Mouse (Mus musculus): ENCODE data around the gene Smco2.
"Not testable (repeated sequence)": the region's sequence is repeated elsewhere in the genome, so short reads cannot be mapped to it uniquely, and the experiment has no call there.

The Smco2 gene

GRCm38 (mm10) chr6:146857386-146857785, 7.5 kb downstream of the Smco2 start:
- no peak for DNase-seq (ENCODE audit: low spot score)

GRCm38 (mm10) chr6:146863154-146863553, 13.2 kb downstream of the Smco2 start:
- no peak for DNase-seq (ENCODE audit: low spot score)

- not testable (repeated sequence) for DNase-seq (ENCODE audit: low spot score)
Measured at GRCm38 (mm10) chr6:146864370-146864769, 14.5 kb downstream of the Smco2 start.

GRCm38 (mm10) chr6:146865701-146866100, 15.8 kb downstream of the Smco2 start:
- no peak for DNase-seq (ENCODE audit: low spot score)

- DNase-seq (ENCODE audit: low spot score) = no peak
Measured at GRCm38 (mm10) chr6:146871975-146872374, 22.1 kb downstream of the Smco2 start.

GRCm38 (mm10) chr6:146874415-146874814, 24.5 kb downstream of the Smco2 start:
- DNase-seq (ENCODE audit: low spot score) = no peak

GRCm38 (mm10) chr6:146876820-146877219, 26.9 kb downstream of the Smco2 start:
- DNase-seq (ENCODE audit: low spot score) = no peak

GRCm38 (mm10) chr6:146877425-146878045, 27.6 kb downstream of the Smco2 start:
- DNase-seq (ENCODE audit: low spot score) = no peak

GRCm38 (mm10) chr6:146878926-146879325, 29.0 kb downstream of the Smco2 start:
- DNase-seq (ENCODE audit: low spot score) = no peak

GRCm38 (mm10) chr6:146879856-146880255, 30.0 kb downstream of the Smco2 start:
- no peak for DNase-seq (ENCODE audit: low spot score)

- no peak for DNase-seq (ENCODE audit: low spot score)
Measured at GRCm38 (mm10) chr6:146880296-146880695, 30.4 kb downstream of the Smco2 start.

- no peak for DNase-seq (ENCODE audit: low spot score)
Measured at GRCm38 (mm10) chr6:146881896-146882770, 32.2 kb downstream of the Smco2 start.

GRCm38 (mm10) chr6:146883426-146883825, 33.5 kb downstream of the Smco2 start:
- DNase-seq (ENCODE audit: low spot score) = no peak

GRCm38 (mm10) chr6:146884171-146884570, 34.3 kb downstream of the Smco2 start:
- no peak for DNase-seq (ENCODE audit: low spot score)

GRCm38 (mm10) chr6:146884851-146885250, 34.9 kb downstream of the Smco2 start:
- DNase-seq (ENCODE audit: low spot score) = no peak

GRCm38 (mm10) chr6:146887958-146888659, 38.2 kb downstream of the Smco2 start, which contains the start of gene Ppfibp1:
TSS of gene Ppfibp1 (plus strand) at chr6:146888487.
- peak; percentile 93 for DNase-seq (ENCODE audit: low spot score)

- no peak for DNase-seq (ENCODE audit: low spot score)
Measured at GRCm38 (mm10) chr6:146888660-146889490, 39.0 kb downstream of the Smco2 start.

GRCm38 (mm10) chr6:146890215-146890614, 40.3 kb downstream of the Smco2 start:
- DNase-seq (ENCODE audit: low spot score) = no peak

GRCm38 (mm10) chr6:146890633-146891032, 40.7 kb downstream of the Smco2 start:
- no peak for DNase-seq (ENCODE audit: low spot score)

- DNase-seq (ENCODE audit: low spot score) = no peak
Measured at GRCm38 (mm10) chr6:146893890-146894289, 44.0 kb downstream of the Smco2 start.

GRCm38 (mm10) chr6:146898709-146899108, 48.8 kb downstream of the Smco2 start:
- no peak for DNase-seq (ENCODE audit: low spot score)

GRCm38 (mm10) chr6:146899647-146900046, 49.7 kb downstream of the Smco2 start:
- no peak for DNase-seq (ENCODE audit: low spot score)
